Mouse (Mus musculus) olfactory bulb, adult 2 months (tissue): ENCODE measurements around the gene Wipf3.

Experiments
- CTCF ChIP-seq: fragments of 200-500 bp; IDR thresholded peaks from 2 replicates; pipeline ENCODE4 v1.5.1; 2012; ENCODE audit warnings: low read depth, mild to moderate bottlenecking, low read length, moderate library complexity; ENCODE audit not compliant: insufficient read depth
- POLR2A ChIP-seq: fragments of 200-500 bp; IDR thresholded peaks from 2 replicates; pipeline ENCODE4 v1.6.1; 2012; ENCODE audit warnings: mild to moderate bottlenecking, low read depth, low read length, moderate library complexity; ENCODE audit not compliant: insufficient read depth

DNA sequence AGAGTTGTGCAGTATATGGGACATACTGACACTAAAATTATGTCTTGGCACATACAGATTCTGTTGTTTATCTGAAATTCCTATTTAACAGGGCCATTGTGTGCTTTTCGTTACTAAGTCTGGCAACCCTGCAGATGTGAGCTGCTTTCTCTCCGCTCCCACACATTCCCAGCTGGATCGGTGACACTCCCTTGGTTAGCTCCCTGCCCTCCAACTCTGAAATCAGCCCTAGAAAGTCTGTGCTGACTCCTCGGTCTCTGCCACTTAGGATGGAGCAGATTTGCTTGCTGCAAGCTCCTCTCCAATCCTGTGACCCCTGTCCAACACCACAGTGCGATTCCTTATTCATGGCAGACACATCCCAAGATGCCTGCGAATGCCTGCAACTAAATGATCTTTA is 35.5 kb upstream of the Wipf3 start:
- TF ChIP-seq CTCF (no peak), POLR2A (no peak)
